Mouse (Mus musculus): Measurements from ENCODE around the gene Thg1l. TPM values are rescaled to one million over a fixed set of nuclear protein-coding genes. Genes with fewer than 3 reads are reported as not detected.

Thg1l gene
- total RNA-seq, 1 experiment, result 25.7 TPM

DNA sequence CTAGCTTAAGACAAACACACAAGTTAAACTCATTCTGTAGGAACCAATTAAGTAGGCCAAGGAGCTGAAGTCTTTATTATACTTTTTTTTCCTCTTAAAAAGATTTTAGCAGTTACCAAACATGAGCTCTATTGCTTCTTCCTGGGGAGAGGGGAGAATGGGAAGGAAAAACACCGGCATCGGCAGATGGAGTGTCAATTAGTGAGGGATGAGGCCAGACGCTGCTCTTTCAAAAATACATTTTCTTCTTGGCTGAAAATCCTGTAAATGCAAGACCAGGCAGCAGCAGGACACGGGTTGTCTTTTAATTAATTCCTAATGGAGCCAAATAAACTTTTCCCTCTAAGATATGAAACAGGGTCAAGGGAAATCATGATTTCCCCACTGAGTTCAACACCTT, 8.5 kb downstream of the Thg1l start:
- H3K4me3 ChIP-seq (ENCODE audit: insufficient read depth in 1 of 2, low read depth in 1 of 2, low read length in 2 of 2, poor library complexity in 1 of 2, severe bottlenecking in 1 of 2), result no peak overlapping the region
- 0 out of 4 replicates have a peak, but pooled peaks cover 0 to 3% of the 10 kb centered on the region in 2 experiments for H3K4me1 ChIP-seq (ENCODE audit: control insufficient read depth in 2 of 2, insufficient read depth in 2 of 2, low read length in 2 of 2, poor library complexity in 1 of 2)
- in situ Hi-C loops (cut with MboI; ENCODE audit: low sequenced_read_pairs in 2 of 2, unreplicated experiment in 2 of 2), result no loop called here

GRCm38 (mm10) chr11:45944643-45945156, 10.6 kb downstream of the Thg1l start, which contains the start of gene Lsm11:
Gene Lsm11 (minus strand): TSS chr11:45944935.
- H3K9ac ChIP-seq (ENCODE audit: insufficient read depth, low read depth, low read length, poor library complexity, severe bottlenecking), result peak within 1 kb of the TSS; percentile 78
- peaks cover 0 to 3% of the 10 kb centered on the region in 2 experiments; a peak in 1 of 4 replicates for H3K4me1 ChIP-seq (ENCODE audit: control insufficient read depth in 2 of 2, insufficient read depth in 2 of 2, low read length in 2 of 2, poor library complexity in 1 of 2)
- H3K36me3 ChIP-seq (ENCODE audit: control insufficient read depth, insufficient read depth, low read length, poor library complexity, severe bottlenecking), result peaks cover 3% of the 10 kb centered on the region; the same call in 1 of the 2 replicates
- H3K4me3 ChIP-seq (ENCODE audit: insufficient read depth in 1 of 2, low read depth in 1 of 2, low read length in 2 of 2, poor library complexity in 1 of 2, severe bottlenecking in 1 of 2), result peak within 1 kb of the TSS; percentile 75 to 92
- no peaks in the 10 kb centered on the region for H3K9me3 ChIP-seq (ENCODE audit: control insufficient read depth, insufficient read depth, low read depth, low read length)
- peak; percentile 84 for DNase-seq (ENCODE audit: low read depth, low spot score)
- TF ChIP-seq CHD2 (IDR thresholded peaks at IDR 0.05; ENCODE audit: low read depth, low read length), result no peak
- TF ChIP-seq HCFC1 (IDR thresholded peaks at IDR 0.05; ENCODE audit: borderline replicate concordance, insufficient read depth, low read length), result 0 out of 2 replicates have a peak, but pooled peaks have one; percentile 62
- TF ChIP-seq ZC3H11A (IDR thresholded peaks at IDR 0.05; ENCODE audit: borderline replicate concordance, low read depth, low read length), result peak; percentile 80
- in situ Hi-C loops (cut with MboI; ENCODE audit: low sequenced_read_pairs in 2 of 2, unreplicated experiment in 2 of 2), result no loop called here
- no peak within 1 kb of the TSS for H3K27ac ChIP-seq (ENCODE audit: insufficient read depth, low read depth, low read length, poor library complexity, severe bottlenecking)

More for the DNA sequence above, 8.5 kb downstream of the Thg1l start:
- no peak for TF ChIP-seq CHD2 (IDR thresholded peaks at IDR 0.05; ENCODE audit: low read depth, low read length)
- TF ChIP-seq HCFC1 (IDR thresholded peaks at IDR 0.05; ENCODE audit: borderline replicate concordance, insufficient read depth, low read length), result no peak
- TF ChIP-seq ZNF384 (IDR thresholded peaks at IDR 0.05; ENCODE audit: low read depth, low read length), result no peak
- TF ChIP-seq MAFK (IDR thresholded peaks at IDR 0.05; ENCODE audit: insufficient read depth, low read depth, low read length), result no peak
- TF ChIP-seq ZC3H11A (IDR thresholded peaks at IDR 0.05; ENCODE audit: borderline replicate concordance, low read depth, low read length), result no peak
- H3K36me3 ChIP-seq (ENCODE audit: control insufficient read depth, insufficient read depth, low read length, poor library complexity, severe bottlenecking), result peaks cover 7% of the 10 kb centered on the region
- no peaks in the 10 kb centered on the region for H3K9me3 ChIP-seq (ENCODE audit: control insufficient read depth, insufficient read depth, low read depth, low read length)
- DNase-seq (ENCODE audit: low read depth, low spot score), result no peak
- no peak overlapping the region for H3K27ac ChIP-seq (ENCODE audit: insufficient read depth, low read depth, low read length, poor library complexity, severe bottlenecking)
- H3K9ac ChIP-seq (ENCODE audit: insufficient read depth, low read depth, low read length, poor library complexity, severe bottlenecking), result no peak overlapping the region

DNA sequence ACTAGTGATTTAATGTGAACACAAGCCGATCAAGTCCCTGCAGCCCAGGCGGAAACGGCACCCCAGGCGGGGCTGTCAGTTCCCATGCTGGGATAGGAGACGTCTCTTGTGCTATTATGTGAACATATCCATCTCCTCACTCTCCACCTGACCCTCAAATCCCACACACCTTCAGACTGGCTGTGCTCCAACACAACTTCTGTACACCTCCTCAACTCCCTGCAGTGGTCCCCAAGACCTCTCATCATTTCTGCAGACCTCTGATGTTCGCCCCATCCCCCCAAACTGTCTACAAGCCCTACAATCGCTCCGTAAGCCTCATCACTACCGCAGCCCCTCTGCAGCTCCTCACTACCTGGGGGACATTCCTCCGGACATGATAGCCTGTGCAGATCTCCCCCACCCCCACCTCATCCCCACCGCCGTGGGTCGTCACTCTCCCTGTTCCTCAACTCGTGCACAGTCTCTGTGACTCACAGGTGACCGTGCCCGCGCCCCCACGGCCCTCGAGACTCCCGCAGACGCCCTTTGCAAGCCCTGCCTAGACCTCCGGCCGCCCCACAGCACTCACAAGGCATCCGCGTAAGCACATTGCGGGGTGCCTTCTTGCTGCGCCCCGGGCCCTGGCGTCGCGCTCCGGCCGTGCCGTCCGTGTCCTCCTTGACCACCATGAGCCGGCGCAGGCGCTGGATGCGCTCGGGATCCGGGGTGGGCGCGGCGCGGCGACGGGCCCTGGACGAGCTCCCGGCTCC, 11.2 kb downstream of the Thg1l start:
- no peak overlapping the region for H3K27ac ChIP-seq (ENCODE audit: insufficient read depth, low read depth, low read length, poor library complexity, severe bottlenecking)
- no peak for TF ChIP-seq MAFK (IDR thresholded peaks at IDR 0.05; ENCODE audit: insufficient read depth, low read depth, low read length)
- TF ChIP-seq ZNF384 (IDR thresholded peaks at IDR 0.05; ENCODE audit: low read depth, low read length), result no peak
- TF ChIP-seq HCFC1 (IDR thresholded peaks at IDR 0.05; ENCODE audit: borderline replicate concordance, insufficient read depth, low read length), result no peak
- no peak for TF ChIP-seq ZC3H11A (IDR thresholded peaks at IDR 0.05; ENCODE audit: borderline replicate concordance, low read depth, low read length)
- peaks cover 3% of the 10 kb centered on the region; the same call in 1 of the 2 replicates for H3K36me3 ChIP-seq (ENCODE audit: control insufficient read depth, insufficient read depth, low read length, poor library complexity, severe bottlenecking)
- peaks cover 0 to 3% of the 10 kb centered on the region in 2 experiments; a peak in 1 of 4 replicates for H3K4me1 ChIP-seq (ENCODE audit: control insufficient read depth in 2 of 2, insufficient read depth in 2 of 2, low read length in 2 of 2, poor library complexity in 1 of 2)
- H3K9ac ChIP-seq (ENCODE audit: insufficient read depth, low read depth, low read length, poor library complexity, severe bottlenecking), result peak overlapping the region; percentile 78
- peak overlapping the region; percentile 75 to 92 for H3K4me3 ChIP-seq (ENCODE audit: insufficient read depth in 1 of 2, low read depth in 1 of 2, low read length in 2 of 2, poor library complexity in 1 of 2, severe bottlenecking in 1 of 2)
- H3K9me3 ChIP-seq (ENCODE audit: control insufficient read depth, insufficient read depth, low read depth, low read length), result no peaks in the 10 kb centered on the region
- in situ Hi-C loops (cut with MboI; ENCODE audit: low sequenced_read_pairs in 2 of 2, unreplicated experiment in 2 of 2), result no loop called here
- DNase-seq (ENCODE audit: low read depth, low spot score), result no peak

GRCm38 (mm10) chr11:45943108-45943705, 12.1 kb downstream of the Thg1l start:
- DNase-seq (ENCODE audit: low read depth, low spot score), result no peak
- Histone ChIP-seq H3K4me3 (ENCODE audit: insufficient read depth in 1 of 2, low read depth in 1 of 2, low read length in 2 of 2, poor library complexity in 1 of 2, severe bottlenecking in 1 of 2) (peak overlapping the region in 1 of 2 experiments; percentile 92; a peak in 1 of 4 replicates), H3K4me1 (ENCODE audit: control insufficient read depth in 2 of 2, insufficient read depth in 2 of 2, low read length in 2 of 2, poor library complexity in 1 of 2) (peaks cover 0 to 3% of the 10 kb centered on the region in 2 experiments; a peak in 1 of 4 replicates), H3K36me3 (ENCODE audit: control insufficient read depth, insufficient read depth, low read length, poor library complexity, severe bottlenecking) (peaks cover 4% of the 10 kb centered on the region), H3K9me3 (ENCODE audit: control insufficient read depth, insufficient read depth, low read depth, low read length) (no peaks in the 10 kb centered on the region), H3K27ac (ENCODE audit: insufficient read depth, low read depth, low read length, poor library complexity, severe bottlenecking) (no peak overlapping the region), H3K9ac (ENCODE audit: insufficient read depth, low read depth, low read length, poor library complexity, severe bottlenecking) (no peak overlapping the region; the same call in 1 of the 2 replicates)
- TF ChIP-seq CHD2 (IDR thresholded peaks at IDR 0.05; ENCODE audit: low read depth, low read length) (no peak), MAFK (IDR thresholded peaks at IDR 0.05; ENCODE audit: insufficient read depth, low read depth, low read length) (no peak), ZC3H11A (IDR thresholded peaks at IDR 0.05; ENCODE audit: borderline replicate concordance, low read depth, low read length) (no peak), HCFC1 (IDR thresholded peaks at IDR 0.05; ENCODE audit: borderline replicate concordance, insufficient read depth, low read length) (no peak), ZNF384 (IDR thresholded peaks at IDR 0.05; ENCODE audit: low read depth, low read length) (no peak)
- in situ Hi-C loops (cut with MboI; ENCODE audit: low sequenced_read_pairs in 2 of 2, unreplicated experiment in 2 of 2), result no loop called here
